Mouse (Mus musculus) kidney, adult 11 months (tissue): ENCODE results near the gene Fam114a1.

Experiments
- DNase-seq: peaks from one replicate; pipeline ENCODE4 v3.0.0; 2022

Fam114a1 gene

GRCm38 (mm10) chr5:65006011-65006491 is 36.2 kb downstream of the Fam114a1 start:
- DNase-seq, result no peak

- no peak for DNase-seq
Observed at GRCm38 (mm10) chr5:65011901-65012573, 42.2 kb downstream of the Fam114a1 start.

- no peak for DNase-seq
Observed at GRCm38 (mm10) chr5:65015508-65015907, 45.6 kb downstream of the Fam114a1 start.

- no peak for DNase-seq
Observed at GRCm38 (mm10) chr5:65019109-65019508, 49.2 kb downstream of the Fam114a1 start.

- peak; percentile 87 for DNase-seq
Observed at GRCm38 (mm10) chr5:65019823-65020222, 50.0 kb downstream of the Fam114a1 start.

GRCm38 (mm10) chr5:65022006-65022405 is 52.1 kb downstream of the Fam114a1 start:
- no peak for DNase-seq

- no peak for DNase-seq
Observed at GRCm38 (mm10) chr5:65024641-65025040, 54.8 kb downstream of the Fam114a1 start.

GRCm38 (mm10) chr5:65025916-65026315 is 56.0 kb downstream of the Fam114a1 start:
- no peak for DNase-seq

GRCm38 (mm10) chr5:65026776-65027175 is 56.9 kb downstream of the Fam114a1 start:
- no peak for DNase-seq

GRCm38 (mm10) chr5:65028019-65028418 is 58.1 kb downstream of the Fam114a1 start:
- no peak for DNase-seq

- no peak for DNase-seq
Observed at GRCm38 (mm10) chr5:65036597-65036996, 66.7 kb downstream of the Fam114a1 start.

GRCm38 (mm10) chr5:65038305-65038704 is 68.4 kb downstream of the Fam114a1 start:
- no peak for DNase-seq

GRCm38 (mm10) chr5:65038811-65039571 is 69.1 kb downstream of the Fam114a1 start:
- peak; percentile 13 for DNase-seq

- DNase-seq, result no peak
Observed at GRCm38 (mm10) chr5:65040463-65040862, 70.6 kb downstream of the Fam114a1 start.

GRCm38 (mm10) chr5:65043407-65043895 is 73.6 kb downstream of the Fam114a1 start:
- DNase-seq, result no peak

GRCm38 (mm10) chr5:65045642-65046370 is 75.9 kb downstream of the Fam114a1 start:
- DNase-seq, result no peak

GRCm38 (mm10) chr5:65046442-65047284 is 76.8 kb downstream of the Fam114a1 start:
- DNase-seq, result no peak

- DNase-seq, result no peak
Observed at GRCm38 (mm10) chr5:65047285-65047855, 77.5 kb downstream of the Fam114a1 start.

GRCm38 (mm10) chr5:65049880-65050279 is 80.0 kb downstream of the Fam114a1 start:
- no peak for DNase-seq

GRCm38 (mm10) chr5:65051513-65051912 is 81.6 kb downstream of the Fam114a1 start:
- no peak for DNase-seq

- no peak for DNase-seq
Observed at GRCm38 (mm10) chr5:65057596-65057995, 87.7 kb downstream of the Fam114a1 start.

GRCm38 (mm10) chr5:65059806-65060205 is 89.9 kb downstream of the Fam114a1 start:
- DNase-seq, result no peak
